Mouse (Mus musculus): ENCODE results near the gene Gm19426. TPM values are rescaled to one million over a fixed set of nuclear protein-coding genes. Genes with fewer than 3 reads are reported as not detected.
A peak's percentile ranks its signal among the peaks of the same experiment; 100 is the strongest.

The Gm19426 gene
- total and polyA plus RNA-seq, 3 experiments: not detected

- Histone ChIP-seq H3K4me1 (ENCODE audit: control insufficient read depth in 1 of 2, insufficient read depth in 2 of 2) (0 out of 4 replicates have a peak, but pooled peaks cover 0 to 5% of the 10 kb centered on the region in 2 experiments), H3K27me3 (replicated peaks) (peaks cover 2% of the 10 kb centered on the region), H3K9me3 (replicated peaks; ENCODE audit: low read length) (no peaks in the 10 kb centered on the region), H3K79me2 (replicated peaks; ENCODE audit: control insufficient read depth, extremely low read depth, insufficient read depth, poor library complexity, severe bottlenecking) (no peaks in the 10 kb centered on the region), H3K4me2 (ENCODE audit: insufficient read depth, low read depth, poor library complexity, severe bottlenecking) (no peak overlapping the region), H3K27ac (ENCODE audit: insufficient read depth, low read depth) (no peak overlapping the region), H3K4me3 (replicated peaks in 1 of 3; ENCODE audit: low read depth in 2 of 3, low read length in 2 of 3, poor library complexity in 1 of 3) (no peak overlapping the region), H3K36me3 (replicated peaks in 1 of 2; ENCODE audit: control insufficient read depth in 1 of 2, insufficient read depth in 1 of 2, low read length in 1 of 2) (no peaks in the 10 kb centered on the region), H3K9ac (ENCODE audit: insufficient read depth, low read depth) (no peak overlapping the region)
- in situ Hi-C loops (cut with MboI; ENCODE audit: low pct_ligation_motif_present, low pct_unique_long_range_greater_than_20kb, low sequenced_read_pairs): no loop called here
- dilution Hi-C loops (cut with MboI; ENCODE audit: extremely low pct_ligation_motif_present, extremely low pct_unique_long_range_greater_than_20kb, low sequenced_read_pairs): no loop called here
- TF ChIP-seq MAX (IDR thresholded peaks at IDR 0.05; ENCODE audit: low read length): peak; percentile 89
- TF ChIP-seq SMC3 (IDR thresholded peaks at IDR 0.05; ENCODE audit: low read depth, low read length): peak; percentile 66
- TF ChIP-seq MYC (IDR thresholded peaks at IDR 0.05; ENCODE audit: low read depth, low read length): peak; percentile 85
- peak; percentile 64 for TF ChIP-seq RAD21 (IDR thresholded peaks at IDR 0.05; ENCODE audit: low read depth, low read length)
- peak; percentile 80 for TF ChIP-seq USF1 (IDR thresholded peaks at IDR 0.05; ENCODE audit: low read depth, low read length)
- TF ChIP-seq USF2 (conservative IDR thresholded peaks at IDR 0.05; ENCODE audit: low read depth, low read length): peak; percentile 80
- TF ChIP-seq EP300 (IDR thresholded peaks at IDR 0.05; ENCODE audit: low read length): no peak
- peak; percentile 90 for TF ChIP-seq BHLHE40 (IDR thresholded peaks at IDR 0.05; ENCODE audit: low read depth, low read length)
- no peak for TF ChIP-seq NELFE (IDR thresholded peaks at IDR 0.05; ENCODE audit: low read depth, low read length)
- TF ChIP-seq CTCF (conservative IDR thresholded peaks at IDR 0.05 in 1 of 2, IDR thresholded peaks at IDR 0.05 in 1 of 2; ENCODE audit: low read depth in 2 of 2, low read length in 2 of 2): peak; percentile 30 to 77; a peak in 2 of 4 replicates
- TF ChIP-seq TCF12 (IDR thresholded peaks at IDR 0.05; ENCODE audit: low read depth, low read length): no peak
- no peak for TF ChIP-seq IRF4 (IDR thresholded peaks at IDR 0.05; ENCODE audit: low read depth, low read length)
- peak; percentile 44 for DNase-seq (ENCODE audit: extremely low read depth)
These were observed 15.2 kb upstream of the Gm19426 start for GRCm38 (mm10) chr2:84758542-84759127.

GRCm38 (mm10) chr2:84757026-84757682, 13.7 kb upstream of the Gm19426 start:
- Histone ChIP-seq H3K9me3 (replicated peaks; ENCODE audit: low read length) (no peaks in the 10 kb centered on the region), H3K4me2 (ENCODE audit: insufficient read depth, low read depth, poor library complexity, severe bottlenecking) (no peak overlapping the region), H3K27me3 (replicated peaks) (peaks cover 2% of the 10 kb centered on the region), H3K4me3 (replicated peaks in 1 of 3; ENCODE audit: low read depth in 2 of 3, low read length in 2 of 3, poor library complexity in 1 of 3) (no peak overlapping the region), H3K4me1 (ENCODE audit: control insufficient read depth in 1 of 2, insufficient read depth in 2 of 2) (0 out of 4 replicates have a peak, but pooled peaks cover 0 to 4% of the 10 kb centered on the region in 2 experiments), H3K27ac (ENCODE audit: insufficient read depth, low read depth) (no peak overlapping the region), H3K9ac (ENCODE audit: insufficient read depth, low read depth) (no peak overlapping the region), H3K79me2 (replicated peaks; ENCODE audit: control insufficient read depth, extremely low read depth, insufficient read depth, poor library complexity, severe bottlenecking) (no peaks in the 10 kb centered on the region), H3K36me3 (replicated peaks in 1 of 2; ENCODE audit: control insufficient read depth in 1 of 2, insufficient read depth in 1 of 2, low read length in 1 of 2) (no peaks in the 10 kb centered on the region)
- in situ Hi-C loops (cut with MboI; ENCODE audit: low pct_ligation_motif_present, low pct_unique_long_range_greater_than_20kb, low sequenced_read_pairs) (no loop called here), dilution Hi-C loops (cut with MboI; ENCODE audit: extremely low pct_ligation_motif_present, extremely low pct_unique_long_range_greater_than_20kb, low sequenced_read_pairs) (no loop called here)
- TF ChIP-seq ZMIZ1 (IDR thresholded peaks at IDR 0.05; ENCODE audit: low read depth, low read length): no peak
- DNase-seq (ENCODE audit: extremely low read depth): no peak

- Histone ChIP-seq H3K4me1 (ENCODE audit: control insufficient read depth in 1 of 2, insufficient read depth in 2 of 2) (no peaks in the 10 kb centered on the region), H3K27me3 (replicated peaks) (no peaks in the 10 kb centered on the region), H3K9ac (ENCODE audit: insufficient read depth, low read depth) (no peak overlapping the region), H3K79me2 (replicated peaks; ENCODE audit: control insufficient read depth, extremely low read depth, insufficient read depth, poor library complexity, severe bottlenecking) (no peaks in the 10 kb centered on the region), H3K27ac (ENCODE audit: insufficient read depth, low read depth) (no peak overlapping the region), H3K4me2 (ENCODE audit: insufficient read depth, low read depth, poor library complexity, severe bottlenecking) (no peak overlapping the region), H3K36me3 (replicated peaks in 1 of 2; ENCODE audit: control insufficient read depth in 1 of 2, insufficient read depth in 1 of 2, low read length in 1 of 2) (no peaks in the 10 kb centered on the region), H3K9me3 (replicated peaks; ENCODE audit: low read length) (no peaks in the 10 kb centered on the region), H3K4me3 (replicated peaks in 1 of 3; ENCODE audit: low read depth in 2 of 3, low read length in 2 of 3, poor library complexity in 1 of 3) (no peak overlapping the region)
- no peak for TF ChIP-seq NRF1 (IDR thresholded peaks at IDR 0.05; ENCODE audit: low read depth, low read length)
- TF ChIP-seq MAFK (IDR thresholded peaks at IDR 0.05; ENCODE audit: insufficient replicate concordance, low read length): no peak
- no peak for TF ChIP-seq CTCF (conservative IDR thresholded peaks at IDR 0.05 in 1 of 2, IDR thresholded peaks at IDR 0.05 in 1 of 2; ENCODE audit: low read depth in 2 of 2, low read length in 2 of 2)
- TF ChIP-seq RAD21 (IDR thresholded peaks at IDR 0.05; ENCODE audit: low read depth, low read length): no peak
- no peak for TF ChIP-seq HCFC1 (IDR thresholded peaks at IDR 0.05; ENCODE audit: low read depth, low read length)
- no peak for TF ChIP-seq MXI1 (IDR thresholded peaks at IDR 0.05; ENCODE audit: low read depth, low read length)
- TF ChIP-seq MAX (IDR thresholded peaks at IDR 0.05; ENCODE audit: low read length): no peak
- no peak for DNase-seq (ENCODE audit: extremely low read depth)
- dilution Hi-C loops (cut with MboI; ENCODE audit: extremely low pct_ligation_motif_present, extremely low pct_unique_long_range_greater_than_20kb, low sequenced_read_pairs): no loop called here
- in situ Hi-C loops (cut with MboI; ENCODE audit: low pct_ligation_motif_present, low pct_unique_long_range_greater_than_20kb, low sequenced_read_pairs): no loop called here
These were observed 12.8 kb upstream of the Gm19426 start for GRCm38 (mm10) chr2:84756245-84756644.
